Mouse (Mus musculus) heart, postnatal 36 days (tissue): ENCODE measurements around the gene Pagr1a. TPM values are rescaled to one million over a fixed set of nuclear protein-coding genes. Genes with fewer than 3 reads are reported as not detected.
A peak's percentile ranks its signal among the peaks of the same experiment; 100 is the strongest.

Experiments
- DNase-seq, 2 experiments: peaks; one replicate each; pipeline ENCODE4 v3.0.0; 2021 to 2022
- intact Hi-C: fragments of 180-260 bp; cut with DNase I; formaldehyde crosslinking; loops from one replicate; pipeline ENCODE4 v1.15.1; 2025
- total RNA-seq, 2 experiments: library from RNA; stranded (reverse); gene quantifications; 2 replicates each; pipeline ENCODE4 v1.2.3; 2021

Pagr1a gene
- total RNA-seq, 2 experiments from 2014 or later, result 11.8 TPM; not detected in 1

GRCm38 (mm10) chr7:127021563-127022527 is 4.7 kb upstream of the Pagr1a start:
- DNase-seq, result no peak
- intact Hi-C loops, result loop anchor here (10.0 kb wide), 1 partner anchor 453 kb away; the partner anchor contains the start of gene Fbrs

GRCm38 (mm10) chr7:127020901-127021562 is 3.9 kb upstream of the Pagr1a start, which contains the start of the genes Gm42742 and Prrt2:
Gene Gm42742, minus strand, starts transcription at chr7:127021097.
Gene Prrt2, minus strand, starts transcription at chr7:127021211.
- DNase-seq, result peak; percentile 46 to 55
- intact Hi-C loops, result loop anchor here (10.0 kb wide), 1 partner anchor 454 kb away; the partner anchor contains the start of gene Fbrs

DNA sequence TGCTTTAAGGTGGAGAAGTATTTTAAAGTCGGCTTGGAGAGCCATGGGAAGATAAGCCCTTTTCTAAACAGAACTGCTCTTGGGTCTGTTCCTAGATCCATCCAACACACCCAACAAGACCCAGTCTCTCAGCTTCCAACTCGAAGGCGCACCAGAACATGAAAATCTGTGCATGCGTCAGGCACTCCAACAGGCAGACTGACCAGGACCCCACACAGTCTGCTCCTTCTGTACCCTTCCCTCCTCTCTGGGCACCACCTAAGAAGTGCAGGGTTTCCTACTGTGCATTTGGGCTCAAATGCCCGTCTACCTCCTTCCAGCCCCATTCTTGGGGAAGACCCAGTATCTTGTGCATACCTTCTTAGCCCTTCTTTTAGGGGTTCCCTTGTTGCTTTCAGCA is 3.3 kb upstream of the Pagr1a start:
- intact Hi-C loops, result loop anchor here (10.0 kb wide), 1 partner anchor 454 kb away; the partner anchor contains the start of gene Fbrs
- no peak for DNase-seq

GRCm38 (mm10) chr7:127020031-127020430 is 2.9 kb upstream of the Pagr1a start:
- DNase-seq, result no peak
- intact Hi-C loops, result loop anchor here (10.0 kb wide), 1 partner anchor 455 kb away; the partner anchor contains the start of gene Fbrs

- intact Hi-C loops, result no loop called here
- no peak for DNase-seq
These were observed 2.3 kb upstream of the Pagr1a start for GRCm38 (mm10) chr7:127019306-127019960.

GRCm38 (mm10) chr7:127018416-127019305 is 1.5 kb upstream of the Pagr1a start:
- no peak for DNase-seq

DNA sequence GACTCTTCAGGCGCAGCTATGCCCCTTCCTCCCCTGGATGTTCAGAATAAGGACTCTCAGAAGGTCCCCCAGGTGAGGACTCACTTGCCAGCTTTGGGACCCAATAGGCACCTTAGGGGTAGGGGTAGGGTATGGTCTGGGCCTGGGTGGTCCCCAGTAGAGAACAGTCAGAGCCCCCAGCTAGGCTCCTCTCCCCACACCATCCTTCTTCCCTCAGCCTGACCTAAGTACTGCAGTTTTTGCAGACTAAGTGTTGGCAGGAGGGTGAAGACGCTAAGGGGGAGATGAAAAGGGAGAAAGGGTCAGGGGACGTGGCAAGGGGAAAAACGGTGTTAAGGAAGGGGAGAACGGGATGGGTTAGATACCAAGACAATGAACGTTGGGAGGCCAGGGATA is 796 bp upstream of the Pagr1a start:
- DNase-seq, result no peak
- intact Hi-C loops, result loop anchor here (1.0 kb wide), 1 partner anchor 7 kb away; no protein-coding TSS in a partner anchor

More at GRCm38 (mm10) chr7:127018416-127019305, 1.5 kb upstream of the Pagr1a start:
- intact Hi-C loops, result no loop called here

GRCm38 (mm10) chr7:127016486-127016938 is 640 bp downstream of the Pagr1a start:
- DNase-seq, result no peak
- intact Hi-C loops, result no loop called here

DNA sequence TGATC is 869 bp downstream of the Pagr1a start, which contains the start of gene Pagr1b:
Gene Pagr1b (minus strand): TSS at position 4 of the 5 bp plus-strand sequence.
- intact Hi-C loops, result no loop called here

DNA sequence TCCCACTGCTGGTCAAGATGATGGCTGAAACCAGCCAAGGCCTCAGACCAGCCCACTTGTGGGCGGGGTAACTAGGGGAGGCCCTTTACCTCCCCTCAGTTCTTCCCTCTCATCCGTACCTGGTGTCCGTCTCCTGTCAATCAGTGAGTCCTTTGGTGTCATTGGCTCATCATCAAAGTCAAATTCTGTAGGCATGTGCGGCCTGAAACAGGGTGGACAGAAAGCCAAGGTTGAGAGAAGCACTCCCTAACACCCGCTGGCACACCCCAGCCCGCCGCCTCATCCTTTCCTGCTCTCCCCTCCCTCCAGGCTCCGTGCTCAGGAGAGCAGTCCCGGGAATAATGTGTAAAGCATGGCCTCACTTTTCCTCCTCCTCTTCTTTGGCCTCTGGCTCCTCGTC is 1.1 kb downstream of the Pagr1a start:
- intact Hi-C loops, result no loop called here
- no peak for DNase-seq

More for the DNA sequence above, 869 bp downstream of the Pagr1a start, which contains the start of gene Pagr1b:
- no peak for DNase-seq

DNA sequence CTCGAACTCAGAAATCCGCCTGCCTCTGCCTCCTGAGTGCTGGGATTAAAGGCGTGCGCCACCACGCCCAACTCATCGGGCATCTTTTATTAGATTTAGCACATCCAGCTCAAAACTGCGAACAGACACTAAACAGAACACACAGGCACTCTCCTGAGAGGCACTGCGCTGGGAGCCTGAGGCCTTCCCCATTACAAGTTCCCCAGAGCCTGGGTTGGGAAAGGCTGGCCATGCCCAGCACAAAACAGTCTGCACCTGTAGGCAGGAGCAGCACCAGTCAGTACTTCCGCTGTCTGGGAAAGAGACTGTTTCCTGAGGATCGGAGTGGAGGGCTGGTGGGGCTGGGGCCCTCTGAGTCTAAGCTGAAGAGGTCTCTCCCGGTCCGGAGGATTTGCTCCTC is 2.2 kb downstream of the Pagr1a start:
- DNase-seq, result no peak
- intact Hi-C loops, result loop anchor here (2.0 kb wide), 1 partner anchor 38 kb away; the partner anchor contains the start of gene Cdiptos

GRCm38 (mm10) chr7:127014320-127014719 is 2.8 kb downstream of the Pagr1a start, which contains the start of gene Mvp:
Gene Mvp, minus strand, starts transcription at chr7:127014621.
- peak; percentile 77 to 82 for DNase-seq
- intact Hi-C loops, result loop anchor here (2.0 kb wide), 1 partner anchor 38 kb away; the partner anchor contains the start of gene Cdiptos

- no peak for DNase-seq
- intact Hi-C loops, result no loop called here
These were observed 3.8 kb downstream of the Pagr1a start for GRCm38 (mm10) chr7:127013385-127013784.

- intact Hi-C loops, result no loop called here
- DNase-seq, result no peak
These were observed 4.3 kb downstream of the Pagr1a start for GRCm38 (mm10) chr7:127012845-127013244.

- no peak for DNase-seq
- intact Hi-C loops, result no loop called here
These were observed 4.8 kb downstream of the Pagr1a start for GRCm38 (mm10) chr7:127012374-127012773.

- intact Hi-C loops, result no loop called here
These were observed 5.4 kb downstream of the Pagr1a start for GRCm38 (mm10) chr7:127011717-127012116.

GRCm38 (mm10) chr7:127011051-127011450 is 6.1 kb downstream of the Pagr1a start:
- intact Hi-C loops, result no loop called here
- DNase-seq, result no peak

More at GRCm38 (mm10) chr7:127011717-127012116, 5.4 kb downstream of the Pagr1a start:
- no peak for DNase-seq

DNA sequence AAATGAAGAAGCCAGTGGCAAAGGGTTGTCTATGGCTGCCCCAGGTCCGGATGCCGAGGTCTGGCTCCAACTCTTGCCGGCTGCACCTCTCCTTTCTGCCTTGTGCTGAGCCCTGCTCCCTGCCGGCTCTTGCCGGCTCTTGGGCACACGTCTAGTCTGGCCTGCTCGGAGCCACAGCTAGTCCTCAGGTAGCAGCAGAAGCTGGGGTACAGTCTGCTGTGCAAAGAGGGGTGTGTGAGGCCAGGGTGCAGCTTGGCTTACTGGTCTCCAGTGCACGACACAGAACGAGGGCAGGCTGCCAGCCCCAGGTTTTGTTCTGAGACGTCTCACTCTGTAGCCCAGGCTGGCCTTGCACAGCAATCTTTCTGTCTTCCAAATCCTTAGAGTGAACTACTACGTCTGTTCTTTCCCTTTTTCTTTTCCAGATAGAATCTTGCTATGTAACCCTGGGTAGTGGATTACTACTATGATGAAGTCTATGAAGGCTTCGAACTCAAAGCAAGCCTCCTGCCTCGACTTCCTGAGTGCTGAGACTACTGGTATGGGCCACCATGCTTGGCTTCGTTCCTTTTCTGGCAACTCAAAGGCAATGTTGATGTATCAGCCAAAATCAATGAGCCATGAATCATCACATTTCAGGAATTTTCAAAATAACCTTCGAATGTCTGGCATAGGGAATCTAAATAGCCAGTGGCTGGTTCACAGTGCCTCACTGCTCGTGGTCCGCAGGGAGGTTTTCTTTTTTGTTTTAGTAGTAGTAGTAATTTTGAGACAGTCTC is 7.7 kb downstream of the Pagr1a start:
- intact Hi-C loops, result no loop called here
- no peak for DNase-seq
